Mouse (Mus musculus): Measurements from ENCODE around the gene Ghdc.

Gene Ghdc

GRCm38 (mm10) chr11:100770646-100771408 lies at the start of gene Ghdc:
Ghdc (minus strand) TSS chr11:100770957.
- peak; percentile 98 for DNase-seq

GRCm38 (mm10) chr11:100820047-100820446 lies 49.3 kb upstream of the Ghdc start:
- no peak for DNase-seq

GRCm38 (mm10) chr11:100819626-100820025 lies 48.9 kb upstream of the Ghdc start:
- no peak for DNase-seq

- no peak for DNase-seq
Measured at GRCm38 (mm10) chr11:100819048-100819447, 48.3 kb upstream of the Ghdc start.

GRCm38 (mm10) chr11:100818359-100819012 lies 47.7 kb upstream of the Ghdc start:
- no peak for DNase-seq

- DNase-seq, result no peak
Measured at GRCm38 (mm10) chr11:100817311-100817710, 46.6 kb upstream of the Ghdc start.

GRCm38 (mm10) chr11:100816801-100817200 lies 46.0 kb upstream of the Ghdc start:
- DNase-seq, result no peak

- DNase-seq, result no peak
Measured at GRCm38 (mm10) chr11:100816342-100816741, 45.6 kb upstream of the Ghdc start.

- peak; percentile 98 for DNase-seq
Measured at GRCm38 (mm10) chr11:100814498-100814897, 43.7 kb upstream of the Ghdc start.

- DNase-seq, result no peak
Measured at GRCm38 (mm10) chr11:100811132-100811531, 40.4 kb upstream of the Ghdc start.

GRCm38 (mm10) chr11:100810516-100810915 lies 39.8 kb upstream of the Ghdc start:
- peak; percentile 94 for DNase-seq

GRCm38 (mm10) chr11:100806380-100807305 lies 35.9 kb upstream of the Ghdc start:
- no peak for DNase-seq

GRCm38 (mm10) chr11:100805535-100805934 lies 34.8 kb upstream of the Ghdc start:
- DNase-seq, result peak; percentile 96

GRCm38 (mm10) chr11:100804409-100804808 lies 33.7 kb upstream of the Ghdc start:
- no peak for DNase-seq

GRCm38 (mm10) chr11:100799426-100799825 lies 28.7 kb upstream of the Ghdc start:
- no peak for DNase-seq

- no peak for DNase-seq
Measured at GRCm38 (mm10) chr11:100796585-100796984, 25.8 kb upstream of the Ghdc start.

- no peak for DNase-seq
Measured at GRCm38 (mm10) chr11:100795386-100795785, 24.6 kb upstream of the Ghdc start.

- peak; percentile 95 for DNase-seq
Measured at GRCm38 (mm10) chr11:100791457-100792049, 20.8 kb upstream of the Ghdc start.

- DNase-seq, result peak; percentile 98
Measured at GRCm38 (mm10) chr11:100790644-100791043, 19.9 kb upstream of the Ghdc start.

- no peak for DNase-seq
Measured at GRCm38 (mm10) chr11:100789702-100790101, 18.9 kb upstream of the Ghdc start.

- no peak for DNase-seq
Measured at GRCm38 (mm10) chr11:100785774-100786173, 15.0 kb upstream of the Ghdc start.

GRCm38 (mm10) chr11:100784286-100784685 lies 13.5 kb upstream of the Ghdc start:
- DNase-seq, result no peak

GRCm38 (mm10) chr11:100782568-100782967 lies 11.8 kb upstream of the Ghdc start:
- no peak for DNase-seq

All from heart, adult 11 months (tissue).